Mouse (Mus musculus): Measurements from ENCODE around the gene Acin1. TPM values are rescaled to one million over a fixed set of nuclear protein-coding genes. Genes with fewer than 3 reads are reported as not detected.
"Not testable (repeated sequence)": the region's sequence is repeated elsewhere in the genome, so short reads cannot be mapped to it uniquely, and the experiment has no call there.

Gene Acin1
- polyA plus RNA-seq, 1 experiment, result 76.4 TPM

GRCm38 (mm10) chr14:54624976-54625375 is 61.8 kb downstream of the Acin1 start:
- Histone ChIP-seq H3K4me1 (ENCODE audit: control insufficient read depth, insufficient read depth, insufficient read length, low read length) (no peaks in the 10 kb centered on the region), H3K27me3 (ENCODE audit: control insufficient read depth, insufficient read depth, low read length) (no peaks in the 10 kb centered on the region), H3K4me3 (ENCODE audit: low read depth, low read length) (no peak overlapping the region), H3K27ac (ENCODE audit: insufficient read depth, low read depth, low read length) (no peak overlapping the region), H3K36me3 (ENCODE audit: control insufficient read depth, insufficient read depth, low read length) (no peaks in the 10 kb centered on the region)
- TF ChIP-seq POLR2A (IDR thresholded peaks at IDR 0.05; ENCODE audit: low read depth, low read length) (no peak), CTCF (IDR thresholded peaks at IDR 0.05; ENCODE audit: extremely low read depth, insufficient read length, insufficient replicate concordance, low read depth, low read length) (no peak)
- WGBS, result 78% methylated on average over 10 of the region's 10 CpGs

- no peak overlapping the region for H3K27ac ChIP-seq (ENCODE audit: insufficient read depth, low read depth, low read length)
- H3K27me3 ChIP-seq (ENCODE audit: control insufficient read depth, insufficient read depth, low read length), result no peaks in the 10 kb centered on the region
- TF ChIP-seq CTCF (IDR thresholded peaks at IDR 0.05; ENCODE audit: extremely low read depth, insufficient read length, insufficient replicate concordance, low read depth, low read length) (no peak), POLR2A (IDR thresholded peaks at IDR 0.05; ENCODE audit: low read depth, low read length) (no peak)
- 73% methylated on average over 6 of the region's 6 CpGs for WGBS
- no peaks in the 10 kb centered on the region for H3K4me1 ChIP-seq (ENCODE audit: control insufficient read depth, insufficient read depth, insufficient read length, low read length)
- no peak overlapping the region for H3K4me3 ChIP-seq (ENCODE audit: low read depth, low read length)
- no peaks in the 10 kb centered on the region for H3K36me3 ChIP-seq (ENCODE audit: control insufficient read depth, insufficient read depth, low read length)
Observed at GRCm38 (mm10) chr14:54623334-54623733, 63.4 kb downstream of the Acin1 start.

GRCm38 (mm10) chr14:54621133-54621532 is 65.6 kb downstream of the Acin1 start, which contains the start of gene Psmb11:
Gene Psmb11 (plus strand): TSS chr14:54621433.
- Histone ChIP-seq H3K4me1 (ENCODE audit: control insufficient read depth, insufficient read depth, insufficient read length, low read length) (no peaks in the 10 kb centered on the region), H3K27ac (ENCODE audit: insufficient read depth, low read depth, low read length) (no peak within 1 kb of the TSS), H3K27me3 (ENCODE audit: control insufficient read depth, insufficient read depth, low read length) (no peaks in the 10 kb centered on the region), H3K36me3 (ENCODE audit: control insufficient read depth, insufficient read depth, low read length) (no peaks in the 10 kb centered on the region), H3K4me3 (ENCODE audit: low read depth, low read length) (no peak within 1 kb of the TSS)
- WGBS, result 91% methylated on average over 1 of the region's 1 CpGs
- TF ChIP-seq POLR2A (IDR thresholded peaks at IDR 0.05; ENCODE audit: low read depth, low read length) (no peak), CTCF (IDR thresholded peaks at IDR 0.05; ENCODE audit: extremely low read depth, insufficient read length, insufficient replicate concordance, low read depth, low read length) (no peak)

GRCm38 (mm10) chr14:54617897-54618365 is 68.8 kb downstream of the Acin1 start, which contains the start of gene Psmb5:
Gene Psmb5 (minus strand): TSS chr14:54618022.
- under 1% methylated on average over 25 of the region's 25 CpGs for WGBS
- Histone ChIP-seq H3K4me1 (ENCODE audit: control insufficient read depth, insufficient read depth, insufficient read length, low read length) (no peaks in the 10 kb centered on the region), H3K36me3 (ENCODE audit: control insufficient read depth, insufficient read depth, low read length) (peaks cover 15% of the 10 kb centered on the region), H3K27me3 (ENCODE audit: control insufficient read depth, insufficient read depth, low read length) (no peaks in the 10 kb centered on the region), H3K27ac (ENCODE audit: insufficient read depth, low read depth, low read length) (0 out of 2 replicates have a peak within 1 kb of the TSS, but pooled peaks have one; percentile 54), H3K4me3 (ENCODE audit: low read depth, low read length) (peak within 1 kb of the TSS; percentile 80)
- TF ChIP-seq CTCF (IDR thresholded peaks at IDR 0.05; ENCODE audit: extremely low read depth, insufficient read length, insufficient replicate concordance, low read depth, low read length) (peak; percentile 4; the same call in 1 of the 2 replicates), POLR2A (IDR thresholded peaks at IDR 0.05; ENCODE audit: low read depth, low read length) (peak; percentile 28; the same call in 1 of the 2 replicates)

GRCm38 (mm10) chr14:54617152-54617896 is 69.4 kb downstream of the Acin1 start:
- peak overlapping the region; percentile 80 for H3K4me3 ChIP-seq (ENCODE audit: low read depth, low read length)
- no peaks in the 10 kb centered on the region for H3K4me1 ChIP-seq (ENCODE audit: control insufficient read depth, insufficient read depth, insufficient read length, low read length)
- no peak for TF ChIP-seq CTCF (IDR thresholded peaks at IDR 0.05; ENCODE audit: extremely low read depth, insufficient read length, insufficient replicate concordance, low read depth, low read length)
- TF ChIP-seq POLR2A (IDR thresholded peaks at IDR 0.05; ENCODE audit: low read depth, low read length), result no peak
- H3K27me3 ChIP-seq (ENCODE audit: control insufficient read depth, insufficient read depth, low read length), result no peaks in the 10 kb centered on the region
- peaks cover 21% of the 10 kb centered on the region for H3K36me3 ChIP-seq (ENCODE audit: control insufficient read depth, insufficient read depth, low read length)
- no peak overlapping the region for H3K27ac ChIP-seq (ENCODE audit: insufficient read depth, low read depth, low read length)
- 2% methylated on average over 38 of the region's 38 CpGs for WGBS

- Histone ChIP-seq H3K27me3 (ENCODE audit: control insufficient read depth, insufficient read depth, low read length) (no peaks in the 10 kb centered on the region), H3K27ac (ENCODE audit: insufficient read depth, low read depth, low read length) (no peak overlapping the region), H3K4me3 (ENCODE audit: low read depth, low read length) (no peak overlapping the region), H3K4me1 (ENCODE audit: control insufficient read depth, insufficient read depth, insufficient read length, low read length) (no peaks in the 10 kb centered on the region), H3K36me3 (ENCODE audit: control insufficient read depth, insufficient read depth, low read length) (peaks cover 23% of the 10 kb centered on the region)
- TF ChIP-seq CTCF (IDR thresholded peaks at IDR 0.05; ENCODE audit: extremely low read depth, insufficient read length, insufficient replicate concordance, low read depth, low read length) (no peak), POLR2A (IDR thresholded peaks at IDR 0.05; ENCODE audit: low read depth, low read length) (no peak)
- 92% methylated on average over 16 of the region's 16 CpGs for WGBS
Observed at GRCm38 (mm10) chr14:54616226-54616825, 70.4 kb downstream of the Acin1 start.

GRCm38 (mm10) chr14:54614130-54614529 is 72.6 kb downstream of the Acin1 start:
- H3K27me3 ChIP-seq (ENCODE audit: control insufficient read depth, insufficient read depth, low read length); H3K4me3 ChIP-seq (ENCODE audit: low read depth, low read length); H3K27ac ChIP-seq (ENCODE audit: insufficient read depth, low read depth, low read length); H3K4me1 ChIP-seq (ENCODE audit: control insufficient read depth, insufficient read depth, insufficient read length, low read length): not testable (repeated sequence)
- H3K36me3 ChIP-seq (ENCODE audit: control insufficient read depth, insufficient read depth, low read length), result peaks cover 23% of the 10 kb centered on the region
- WGBS, result 93% methylated on average over 16 of the region's 16 CpGs

Measured in small intestine, adult 2 months (tissue).